Mouse (Mus musculus): ENCODE results near the gene Usp39. TPM values are rescaled to one million over a fixed set of nuclear protein-coding genes. Genes with fewer than 3 reads are reported as not detected.

Gene Usp39
- total RNA-seq (2021): 10 to 100 TPM; 16.6 to 19.7 TPM
- long read RNA-seq, experiment 1, transcript Usp39-201 (13 exons, 2,244 nt): major isoform, 24 of 32 reads
- long read RNA-seq, experiment 1, partial matches to known transcripts: 1 of 32 reads
- long read RNA-seq, experiment 1, other reads (novel, unspliced or antisense): 7 of 32 reads
- long read RNA-seq, experiment 2, transcript Usp39-201 (13 exons, 2,244 nt): major isoform, 20 of 23 reads
- long read RNA-seq, experiment 2, partial matches to known transcripts: 1 of 23 reads
- long read RNA-seq, experiment 2, other reads (novel, unspliced or antisense): 2 of 23 reads

GRCm38 (mm10) chr6:72345074-72345567 is at the start of gene Usp39:
Usp39 (minus strand) TSS chr6:72345184.
- intact Hi-C loops (cut with DNase I): loop anchor here (5.0 kb wide), 1 partner anchor 42 kb away; no protein-coding TSS in a partner anchor
- DNase-seq: peak; percentile 90 to 91

DNA sequence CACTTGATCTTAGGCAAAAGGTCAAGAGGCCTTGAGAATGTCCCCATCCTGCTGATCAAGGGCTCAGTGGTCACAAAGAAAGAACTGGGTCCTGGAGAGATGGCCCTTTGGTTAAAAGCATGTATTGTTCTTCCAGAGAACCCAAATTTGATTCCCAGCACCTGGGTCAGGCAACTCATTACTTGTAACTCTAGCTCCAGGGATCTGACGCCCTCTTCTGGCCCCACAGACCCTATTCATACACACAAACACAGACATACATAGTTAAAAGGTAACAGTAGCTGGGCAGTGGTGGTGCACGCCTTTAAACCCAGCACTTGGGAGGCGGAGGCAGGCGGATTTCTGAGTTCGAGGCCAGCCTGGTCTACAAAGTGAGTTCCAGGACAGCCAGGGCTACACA is 47.4 kb upstream of the Usp39 start:
- DNase-seq: no peak
- intact Hi-C loops (cut with DNase I): no loop called here

GRCm38 (mm10) chr6:72390795-72391521 is 46.0 kb upstream of the Usp39 start:
- DNase-seq: peak; percentile 70 to 72
- intact Hi-C loops (cut with DNase I): no loop called here

GRCm38 (mm10) chr6:72389941-72390771 is 45.2 kb upstream of the Usp39 start, which contains the start of gene Vamp8:
Vamp8 (minus strand) TSS chr6:72390703.
- intact Hi-C loops (cut with DNase I): loop anchor here (5.0 kb wide), 1 partner anchor 43 kb away; the partner anchor contains the start of genes 0610030E20Rik and Usp39
- peak; percentile 90 to 93 for DNase-seq

GRCm38 (mm10) chr6:72389471-72389940 is 44.5 kb upstream of the Usp39 start:
- intact Hi-C loops (cut with DNase I): loop anchor here (5.0 kb wide), 1 partner anchor 42 kb away; the partner anchor contains the start of genes 0610030E20Rik and Usp39
- DNase-seq: no peak

DNA sequence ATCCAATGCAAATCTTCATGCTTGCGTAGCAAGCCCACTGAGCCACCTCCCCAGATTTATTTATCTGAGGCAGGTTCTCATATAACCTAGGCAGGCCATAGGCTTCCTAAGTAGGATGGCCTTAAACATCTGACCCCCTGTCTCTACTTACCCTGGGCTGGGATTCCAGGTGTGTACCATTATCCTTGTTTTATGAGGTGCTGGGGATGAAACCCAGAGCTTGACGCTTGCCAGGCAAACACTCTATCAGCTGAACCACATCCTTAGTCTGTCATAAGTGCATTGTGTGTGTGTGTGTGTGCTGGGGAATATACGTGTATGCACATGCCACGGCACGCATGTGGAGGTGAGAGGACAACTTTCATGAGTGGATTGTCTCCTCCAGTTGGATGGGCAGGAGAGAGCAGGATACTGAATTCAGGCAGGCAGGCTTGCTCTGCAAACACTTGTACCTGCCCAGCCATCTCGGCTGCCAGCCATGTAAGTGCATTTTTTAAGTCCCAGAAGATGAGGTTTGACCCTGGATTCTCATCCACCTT is 43.9 kb upstream of the Usp39 start:
- intact Hi-C loops (cut with DNase I): loop anchor here (5.0 kb wide), 1 partner anchor 42 kb away; the partner anchor contains the start of genes 0610030E20Rik and Usp39
- no peak for DNase-seq

DNA sequence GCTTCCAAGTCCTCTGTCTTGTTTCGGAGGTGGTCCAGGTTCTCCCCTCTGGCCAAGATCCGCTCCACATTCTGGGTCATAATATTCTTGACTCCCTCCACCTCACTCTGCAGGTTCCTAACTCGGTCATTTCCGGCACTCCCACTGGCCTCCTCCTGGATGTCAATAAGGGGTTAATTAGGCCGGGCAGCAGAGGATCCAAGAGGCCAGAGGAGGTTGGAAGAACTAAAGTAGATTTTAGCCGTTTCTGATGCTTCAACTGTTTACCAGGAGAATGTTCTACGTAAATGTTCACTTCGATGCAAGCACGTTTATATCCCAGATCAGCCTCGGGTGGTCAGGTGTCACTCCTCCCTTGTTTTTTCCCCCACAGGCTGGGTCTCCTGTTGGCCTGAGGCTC is 43.3 kb upstream of the Usp39 start:
- intact Hi-C loops (cut with DNase I): loop anchor here (5.0 kb wide), 1 partner anchor 41 kb away; the partner anchor contains the start of genes 0610030E20Rik and Usp39
- no peak for DNase-seq

- no peak for DNase-seq
- intact Hi-C loops (cut with DNase I): loop anchor here (5.0 kb wide), 1 partner anchor 41 kb away; the partner anchor contains the start of genes 0610030E20Rik and Usp39
Observed at GRCm38 (mm10) chr6:72387816-72388215, 42.8 kb upstream of the Usp39 start.

DNA sequence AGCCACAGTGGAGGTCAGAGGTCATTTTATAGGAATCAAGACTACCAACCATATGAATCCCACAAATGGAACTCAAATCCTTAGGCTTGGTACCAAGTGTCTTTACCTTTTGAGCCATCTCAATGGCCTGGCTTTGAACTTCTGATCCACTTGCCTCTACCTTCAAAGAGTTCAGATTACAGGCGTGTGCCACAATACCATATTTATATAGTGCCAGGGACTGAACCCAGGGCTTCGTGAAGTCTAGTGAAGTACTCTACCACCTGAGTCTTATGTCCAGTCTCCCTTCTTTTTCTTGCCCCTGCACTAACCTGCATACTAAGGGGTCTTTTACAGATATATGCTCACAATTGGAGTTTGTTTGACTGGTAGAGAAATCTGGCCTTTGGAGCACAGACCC is 41.6 kb upstream of the Usp39 start:
- intact Hi-C loops (cut with DNase I): loop anchor here (5.0 kb wide), 1 partner anchor 39 kb away; the partner anchor contains the start of genes 0610030E20Rik and Usp39
- DNase-seq: no peak

- intact Hi-C loops (cut with DNase I): loop anchor here (5.0 kb wide), 1 partner anchor 38 kb away; the partner anchor contains the start of genes 0610030E20Rik and Usp39
- DNase-seq: no peak
Observed at GRCm38 (mm10) chr6:72385258-72385657, 40.3 kb upstream of the Usp39 start.

GRCm38 (mm10) chr6:72383952-72384351 is 39.0 kb upstream of the Usp39 start:
- intact Hi-C loops (cut with DNase I): no loop called here
- DNase-seq: no peak

GRCm38 (mm10) chr6:72383142-72383820 is 38.3 kb upstream of the Usp39 start:
- intact Hi-C loops (cut with DNase I): no loop called here
- DNase-seq: no peak

DNA sequence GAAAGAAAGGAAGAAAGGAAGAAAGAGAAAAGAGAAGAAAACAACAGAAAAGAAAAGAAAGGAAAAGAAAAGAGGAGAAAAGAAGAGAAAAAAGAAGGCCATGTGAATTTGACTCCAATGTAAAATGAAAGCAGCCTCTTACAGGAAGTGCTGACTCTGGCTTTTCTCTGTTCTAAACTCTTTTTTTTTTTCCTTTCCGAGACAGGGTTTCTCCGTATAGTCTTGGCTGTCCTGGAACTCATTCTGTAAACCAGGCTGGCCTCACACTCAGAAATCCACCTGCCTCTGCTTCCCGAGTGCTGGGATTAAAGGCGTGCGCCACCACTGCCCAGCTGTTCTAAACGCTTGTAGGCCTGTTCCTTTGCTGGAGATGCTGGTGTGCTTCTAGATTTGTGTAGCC is 37.5 kb upstream of the Usp39 start:
- intact Hi-C loops (cut with DNase I): no loop called here
- no peak for DNase-seq

GRCm38 (mm10) chr6:72380131-72380770 is 35.3 kb upstream of the Usp39 start, which contains the start of gene Vamp5:
Vamp5 (minus strand) TSS chr6:72380468.
- peak; percentile 89 to 90 for DNase-seq
- intact Hi-C loops (cut with DNase I): no loop called here

GRCm38 (mm10) chr6:72379377-72380130 is 34.6 kb upstream of the Usp39 start:
- intact Hi-C loops (cut with DNase I): no loop called here
- DNase-seq: no peak

GRCm38 (mm10) chr6:72378510-72379234 is 33.7 kb upstream of the Usp39 start:
- no peak for DNase-seq
- intact Hi-C loops (cut with DNase I): no loop called here

All from heart, postnatal 14 days (tissue).